Mouse (Mus musculus) kidney, postnatal 0 days (tissue): ENCODE measurements around the gene C1qtnf7. TPM values are rescaled to one million over a fixed set of nuclear protein-coding genes. Genes with fewer than 3 reads are reported as not detected.

Experiments
- ATAC-seq: fragments of 200-750 bp; cut with Nextera tagmentation; replicated peaks from 2 replicates; pipeline ENCODE4 v1.8.0; 2017; ENCODE audit warnings: low read depth, moderate number of reproducible peaks, moderate TSS enrichment, moderate library complexity; ENCODE audit not compliant: low FRiP score
- DNase-seq: peaks from one replicate; pipeline ENCODE4 v3.0.0-alpha.2; 2016; ENCODE audit warnings: low spot score
- H3K27ac ChIP-seq: fragments of 300-500 bp; sonication (generic); 2 replicates; pipeline ENCODE4 v1.5.1; 2014; ENCODE audit warnings: mild to moderate bottlenecking
- H3K27me3 ChIP-seq: fragments of 300-500 bp; sonication (generic); 2 replicates; pipeline ENCODE4 v1.6.1; 2014; ENCODE audit warnings: low read length, mixed read lengths; ENCODE audit not compliant: insufficient read depth
- H3K36me3 ChIP-seq: fragments of 300-500 bp; sonication (generic); 2 replicates; pipeline ENCODE4 v1.6.1; 2014; ENCODE audit warnings: low read length, mixed read lengths; ENCODE audit not compliant: insufficient read depth
- H3K4me1 ChIP-seq: fragments of 300-500 bp; sonication (generic); replicated peaks from 2 replicates; pipeline ENCODE4 v1.6.1; 2014; ENCODE audit warnings: antibody characterized with exemption, low read length, mixed read lengths; ENCODE audit not compliant: insufficient read depth
- H3K4me2 ChIP-seq: fragments of 300-500 bp; sonication (generic); 2 replicates; pipeline ENCODE4 v1.6.1; 2014; ENCODE audit warnings: mild to moderate bottlenecking, low read length, moderate library complexity, mixed read lengths
- H3K4me3 ChIP-seq: fragments of 300-500 bp; sonication (generic); replicated peaks from 2 replicates; pipeline ENCODE4 v1.5.1; 2014; ENCODE audit warnings: low read depth, low read length
- H3K9ac ChIP-seq: fragments of 300-500 bp; sonication (generic); 2 replicates; pipeline ENCODE4 v1.6.1; 2014; ENCODE audit warnings: low read depth, low read length
- H3K9me3 ChIP-seq: fragments of 300-500 bp; sonication (generic); replicated peaks from 2 replicates; pipeline ENCODE4 v1.6.1; 2016; ENCODE audit warnings: low read length, inconsistent platforms, mixed read lengths
- CTCF ChIP-seq: IDR thresholded peaks from 2 replicates; pipeline ENCODE4 v1.5.1; 2016; ENCODE audit warnings: antibody characterized with exemption, low read depth, mild to moderate bottlenecking, moderate library complexity
- WGBS: fragments of 180-500 bp; shearing (Covaris S2); extraction: QIAGEN DNeasy Blood & Tissue Kit; methylation state at CpG from one replicate; pipeline ENCODE4 v1.1.7; 2014; 5-methylcytosine and 5-hydroxymethylcytosine counted together
- polyA plus RNA-seq: library from polyadenylated mRNA; unstranded; fragments of >200 nt; fragmentation: Nextera tagmentation; extraction: Ambion mirVana; gene quantifications from 2 replicates; pipeline ENCODE4 v1.2.1, GENCODE M21; 2015

The C1qtnf7 gene
- polyA plus RNA-seq, 1 experiment from 2014 or later: 15.6 TPM

GRCm38 (mm10) chr5:43517313-43517712 lies 2.0 kb downstream of the C1qtnf7 start:
- no peak overlapping the region for H3K9ac ChIP-seq
- peak overlapping the region; percentile 57; the same call in 1 of the 2 replicates for H3K4me2 ChIP-seq
- no peak overlapping the region for H3K4me3 ChIP-seq
- no peak for TF ChIP-seq CTCF
- H3K9me3 ChIP-seq: no peaks in the 10 kb centered on the region
- H3K27me3 ChIP-seq: no peaks in the 10 kb centered on the region
- H3K36me3 ChIP-seq: no peaks in the 10 kb centered on the region
- WGBS: 81% methylated on average over 13 of the region's 13 CpGs
- H3K27ac ChIP-seq: no peak overlapping the region
- no peak for DNase-seq
- ATAC-seq: no peak
- peaks cover 13% of the 10 kb centered on the region for H3K4me1 ChIP-seq

- WGBS: 75% methylated on average over 2 of the region's 2 CpGs
- no peak overlapping the region for H3K27ac ChIP-seq
- H3K9me3 ChIP-seq: no peaks in the 10 kb centered on the region
- H3K27me3 ChIP-seq: no peaks in the 10 kb centered on the region
- no peaks in the 10 kb centered on the region for H3K36me3 ChIP-seq
- ATAC-seq (no peak), DNase-seq (no peak)
- peaks cover 13% of the 10 kb centered on the region for H3K4me1 ChIP-seq
- H3K9ac ChIP-seq: no peak overlapping the region
- no peak overlapping the region for H3K4me2 ChIP-seq
- no peak for TF ChIP-seq CTCF
- no peak overlapping the region for H3K4me3 ChIP-seq
Measured at GRCm38 (mm10) chr5:43519905-43520304, 4.6 kb downstream of the C1qtnf7 start.

GRCm38 (mm10) chr5:43521369-43521768 lies 6.0 kb downstream of the C1qtnf7 start:
- Histone ChIP-seq H3K4me2 (no peak overlapping the region), H3K4me3 (no peak overlapping the region), H3K4me1 (peaks cover 13% of the 10 kb centered on the region), H3K9ac (no peak overlapping the region), H3K9me3 (no peaks in the 10 kb centered on the region), H3K36me3 (no peaks in the 10 kb centered on the region), H3K27me3 (no peaks in the 10 kb centered on the region), H3K27ac (no peak overlapping the region)
- DNase-seq (peak; percentile 73), ATAC-seq (no peak; the same call in 1 of the 2 replicates)
- 24% methylated on average over 7 of the region's 7 CpGs for WGBS
- no peak for TF ChIP-seq CTCF

- no peaks in the 10 kb centered on the region for H3K27me3 ChIP-seq
- no peak overlapping the region for H3K9ac ChIP-seq
- no peak overlapping the region for H3K4me3 ChIP-seq
- no peak for TF ChIP-seq CTCF
- DNase-seq (peak; percentile 67), ATAC-seq (no peak; the same call in 1 of the 2 replicates)
- H3K9me3 ChIP-seq: no peaks in the 10 kb centered on the region
- H3K36me3 ChIP-seq: no peaks in the 10 kb centered on the region
- H3K4me1 ChIP-seq: peaks cover 10% of the 10 kb centered on the region
- WGBS: 35% methylated on average over 1 of the region's 1 CpGs
- no peak overlapping the region for H3K27ac ChIP-seq
- H3K4me2 ChIP-seq: no peak overlapping the region
Measured at GRCm38 (mm10) chr5:43522866-43523265, 7.5 kb downstream of the C1qtnf7 start.

- H3K4me1 ChIP-seq: no peaks in the 10 kb centered on the region; the same call in 1 of the 2 replicates
- H3K27ac ChIP-seq: no peak overlapping the region
- H3K9ac ChIP-seq: no peak overlapping the region
- ATAC-seq (no peak), DNase-seq (peak; percentile 84)
- H3K4me3 ChIP-seq: no peak overlapping the region
- TF ChIP-seq CTCF: no peak
- no peak overlapping the region for H3K4me2 ChIP-seq
- no peaks in the 10 kb centered on the region for H3K36me3 ChIP-seq
- H3K9me3 ChIP-seq: no peaks in the 10 kb centered on the region
- H3K27me3 ChIP-seq: no peaks in the 10 kb centered on the region
- WGBS: 50% methylated on average over 6 of the region's 6 CpGs
Measured at GRCm38 (mm10) chr5:43526874-43527584, 11.7 kb downstream of the C1qtnf7 start.

- 78% methylated on average over 3 of the region's 3 CpGs for WGBS
- Histone ChIP-seq H3K9me3 (no peaks in the 10 kb centered on the region), H3K27me3 (no peaks in the 10 kb centered on the region), H3K9ac (no peak overlapping the region), H3K4me1 (no peaks in the 10 kb centered on the region; the same call in 1 of the 2 replicates), H3K4me3 (no peak overlapping the region), H3K36me3 (no peaks in the 10 kb centered on the region), H3K27ac (no peak overlapping the region), H3K4me2 (no peak overlapping the region)
- ATAC-seq (no peak), DNase-seq (no peak)
- no peak for TF ChIP-seq CTCF
Measured at GRCm38 (mm10) chr5:43530186-43530585, 14.8 kb downstream of the C1qtnf7 start.
